Mouse (Mus musculus): Measurements from ENCODE around the gene Cnmd. TPM values are rescaled to one million over a fixed set of nuclear protein-coding genes. Genes with fewer than 3 reads are reported as not detected.

The Cnmd gene
- total RNA-seq (2012; rRNA removed) = not detected in 2 replicates
- polyA plus RNA-seq (2012; ENCODE audit: insufficient read depth in 1 of 2, insufficient read length in 2 of 2, low read depth in 1 of 2, low replicate concordance in 2 of 2, missing spikeins in 1 of 2) = not detected

- no peaks in the 10 kb centered on the region for H3K27me3 ChIP-seq (ENCODE audit: control insufficient read depth in 1 of 2, insufficient read depth in 2 of 2, low read length in 2 of 2)
- H3K79me2 ChIP-seq (ENCODE audit: control insufficient read depth, insufficient read depth, low read length, poor library complexity) = no peaks in the 10 kb centered on the region
- DNase-seq (ENCODE audit: low read depth, low spot score) = no peak
- H3K27ac ChIP-seq (ENCODE audit: control insufficient read depth, low read depth, low read length) = no peak within 1 kb of the TSS
- no peaks in the 10 kb centered on the region for H3K36me3 ChIP-seq (ENCODE audit: control insufficient read depth in 1 of 2, insufficient read depth in 2 of 2, low read length in 2 of 2)
- no peak within 1 kb of the TSS for H3K4me3 ChIP-seq (ENCODE audit: control insufficient read depth in 1 of 2, insufficient read depth in 1 of 2, low read depth in 2 of 2, low read length in 2 of 2)
- H3K4me1 ChIP-seq (ENCODE audit: control insufficient read depth in 1 of 2, insufficient read depth in 2 of 2, low read length in 2 of 2) = no peaks in the 10 kb centered on the region
- H3K9ac ChIP-seq (ENCODE audit: control insufficient read depth, low read depth, low read length, poor library complexity, severe bottlenecking) = no peak within 1 kb of the TSS
- TF ChIP-seq UBTF (IDR thresholded peaks at IDR 0.05; ENCODE audit: borderline replicate concordance, insufficient read depth, low read depth, low read length) = no peak
- no peak for TF ChIP-seq TCF12 (IDR thresholded peaks at IDR 0.05; ENCODE audit: low read depth, low read length)
- no peak for TF ChIP-seq JUND (IDR thresholded peaks at IDR 0.05; ENCODE audit: low read depth, low read length)
- no peak for TF ChIP-seq MAFK (IDR thresholded peaks at IDR 0.05; ENCODE audit: borderline replicate concordance, low read depth, low read length)
- TF ChIP-seq GATA1 (IDR thresholded peaks at IDR 0.05; ENCODE audit: low read depth, low read length) = no peak
- TF ChIP-seq GABPA (IDR thresholded peaks at IDR 0.05; ENCODE audit: low read depth, low read length) = no peak
- TF ChIP-seq MAX (IDR thresholded peaks at IDR 0.05; ENCODE audit: low read length) = no peak
- no peak for TF ChIP-seq SMC3 (IDR thresholded peaks at IDR 0.05; ENCODE audit: low read depth, low read length)
- no peak for TF ChIP-seq MXI1 (IDR thresholded peaks at IDR 0.05; ENCODE audit: low read depth, low read length)
- no peak for TF ChIP-seq POLR2AphosphoS2 (IDR thresholded peaks at IDR 0.05; ENCODE audit: low read length)
- no peak for TF ChIP-seq CTCF (IDR thresholded peaks at IDR 0.05 in 2 of 3, conservative IDR thresholded peaks at IDR 0.05 in 1 of 3; ENCODE audit: control insufficient read depth in 1 of 3, insufficient read depth in 1 of 3, low read depth in 2 of 3, low read length in 3 of 3, poor library complexity in 1 of 3, severe bottlenecking in 1 of 3)
- no peak for TF ChIP-seq MYB (IDR thresholded peaks at IDR 0.05; ENCODE audit: low read depth, low read length)
- TF ChIP-seq ZNF384 (IDR thresholded peaks at IDR 0.05; ENCODE audit: low read depth, low read length) = no peak
- no peaks in the 10 kb centered on the region for H3K9me3 ChIP-seq (replicated peaks; ENCODE audit: insufficient read depth, low read length)
Measured at GRCm38 (mm10) chr14:79662001-79662400, at the start of gene Cnmd. Gene Cnmd, minus strand, starts transcription at chr14:79662170.

GRCm38 (mm10) chr14:79711301-79711700 is 49.3 kb upstream of the Cnmd start:
- Histone ChIP-seq H3K36me3 (ENCODE audit: control insufficient read depth in 1 of 2, insufficient read depth in 2 of 2, low read length in 2 of 2) (no peaks in the 10 kb centered on the region), H3K9me3 (replicated peaks; ENCODE audit: insufficient read depth, low read length) (no peaks in the 10 kb centered on the region)
- no peak for DNase-seq (ENCODE audit: low read depth, low spot score)

More at GRCm38 (mm10) chr14:79711301-79711700, 49.3 kb upstream of the Cnmd start:
- no peak overlapping the region for H3K27ac ChIP-seq (ENCODE audit: control insufficient read depth, low read depth, low read length)
- no peak overlapping the region for H3K4me3 ChIP-seq (ENCODE audit: control insufficient read depth in 1 of 2, insufficient read depth in 1 of 2, low read depth in 2 of 2, low read length in 2 of 2)
- no peak for TF ChIP-seq MYB (IDR thresholded peaks at IDR 0.05; ENCODE audit: low read depth, low read length)
- no peak for TF ChIP-seq SMC3 (IDR thresholded peaks at IDR 0.05; ENCODE audit: low read depth, low read length)
- no peak for TF ChIP-seq NELFE (IDR thresholded peaks at IDR 0.05; ENCODE audit: low read depth, low read length)
- TF ChIP-seq HCFC1 (IDR thresholded peaks at IDR 0.05; ENCODE audit: low read depth, low read length) = no peak
- TF ChIP-seq TAL1 (IDR thresholded peaks at IDR 0.05; ENCODE audit: low read length) = no peak
- no peak for TF ChIP-seq RAD21 (IDR thresholded peaks at IDR 0.05; ENCODE audit: low read depth, low read length)
- TF ChIP-seq GATA1 (IDR thresholded peaks at IDR 0.05; ENCODE audit: low read depth, low read length) = no peak
- TF ChIP-seq POLR2A (IDR thresholded peaks at IDR 0.05; ENCODE audit: control insufficient read depth in 1 of 2, insufficient read depth in 1 of 2, low read depth in 1 of 2, low read length in 2 of 2, poor library complexity in 1 of 2) = no peak
- no peak for TF ChIP-seq POLR2AphosphoS5 (IDR thresholded peaks at IDR 0.05; ENCODE audit: borderline replicate concordance, low read depth, low read length)
- TF ChIP-seq MEF2A (IDR thresholded peaks at IDR 0.05; ENCODE audit: extremely low read depth, insufficient replicate concordance, low read depth, low read length, poor library complexity, severe bottlenecking) = no peak
- no peak for TF ChIP-seq SIN3A (IDR thresholded peaks at IDR 0.05; ENCODE audit: low read length)
- no peak for TF ChIP-seq ZMIZ1 (IDR thresholded peaks at IDR 0.05; ENCODE audit: low read depth, low read length)
- no peak for TF ChIP-seq EP300 (IDR thresholded peaks at IDR 0.05; ENCODE audit: low read depth in 1 of 2, low read length in 2 of 2)
- no peak for TF ChIP-seq CHD1 (IDR thresholded peaks at IDR 0.05; ENCODE audit: low read depth, low read length)
- no peak for TF ChIP-seq RCOR1 (IDR thresholded peaks at IDR 0.05; ENCODE audit: low read depth, low read length)
- TF ChIP-seq UBTF (IDR thresholded peaks at IDR 0.05; ENCODE audit: borderline replicate concordance, insufficient read depth, low read depth, low read length) = no peak
- TF ChIP-seq POLR2AphosphoS2 (IDR thresholded peaks at IDR 0.05; ENCODE audit: low read length) = no peak
- no peak for TF ChIP-seq GABPA (IDR thresholded peaks at IDR 0.05; ENCODE audit: low read depth, low read length)
- TF ChIP-seq USF1 (IDR thresholded peaks at IDR 0.05; ENCODE audit: low read depth, low read length) = no peak
- H3K79me2 ChIP-seq (ENCODE audit: control insufficient read depth, insufficient read depth, low read length, poor library complexity) = no peaks in the 10 kb centered on the region
- H3K27me3 ChIP-seq (ENCODE audit: control insufficient read depth in 1 of 2, insufficient read depth in 2 of 2, low read length in 2 of 2) = no peaks in the 10 kb centered on the region
- H3K4me1 ChIP-seq (ENCODE audit: control insufficient read depth in 1 of 2, insufficient read depth in 2 of 2, low read length in 2 of 2) = no peaks in the 10 kb centered on the region
- H3K9ac ChIP-seq (ENCODE audit: control insufficient read depth, low read depth, low read length, poor library complexity, severe bottlenecking) = no peak overlapping the region
